Mouse (Mus musculus) CH12.LX (cell line): ENCODE measurements around the gene Cdc123.

ENCODE experiments used
- CTCF ChIP-seq, 2 experiments: IDR thresholded peaks in 1 of 2; conservative IDR thresholded peaks in 1 of 2; 2 replicates each; pipeline ENCODE4 v1.5.1; 2011 to 2012; ENCODE audit warnings: low read depth in 2 of 2, low read length in 2 of 2, improper control_type of control experiment in 1 of 2, inconsistent platforms in 1 of 2, mild to moderate bottlenecking in 1 of 2, moderate library complexity in 1 of 2
- EP300 ChIP-seq: IDR thresholded peaks from 2 replicates; pipeline ENCODE4 v1.6.1; 2011; ENCODE audit warnings: low read length, improper control_type of control experiment
- ETS1 ChIP-seq: conservative IDR thresholded peaks from 2 replicates; pipeline ENCODE4 v1.6.1; 2012; ENCODE audit warnings: low read depth, mild to moderate bottlenecking, inconsistent platforms, low read length, improper control_type of control experiment, moderate library complexity
- JUN ChIP-seq: IDR thresholded peaks from 2 replicates; pipeline ENCODE4 v1.6.1; 2011; ENCODE audit warnings: low read depth, mild to moderate bottlenecking, low read length, improper control_type of control experiment, moderate library complexity; ENCODE audit not compliant: insufficient read depth
- KAT2A ChIP-seq: IDR thresholded peaks from 2 replicates; pipeline ENCODE4 v1.6.1; 2012; ENCODE audit warnings: low read length, improper control_type of control experiment, inconsistent platforms; ENCODE audit not compliant: insufficient replicate concordance
- MAX ChIP-seq: IDR thresholded peaks from 2 replicates; pipeline ENCODE4 v1.6.1; 2011; ENCODE audit warnings: low read length, improper control_type of control experiment
- MXI1 ChIP-seq: IDR thresholded peaks from 2 replicates; pipeline ENCODE4 v1.6.1; 2011; ENCODE audit warnings: mild to moderate bottlenecking, low read depth, low read length, improper control_type of control experiment
- NELFE ChIP-seq: IDR thresholded peaks from 2 replicates; pipeline ENCODE4 v1.6.1; 2011; ENCODE audit warnings: low read depth, low read length, improper control_type of control experiment
- POLR2A ChIP-seq: IDR thresholded peaks from 2 replicates; pipeline ENCODE4 v1.6.1; 2011; ENCODE audit warnings: low read depth, mild to moderate bottlenecking, improper control_type of control experiment, low read length
- TCF12 ChIP-seq: IDR thresholded peaks from 2 replicates; pipeline ENCODE4 v1.6.1; 2014; ENCODE audit warnings: low read depth, mild to moderate bottlenecking, inconsistent platforms, low read length, improper control_type of control experiment
- UBTF ChIP-seq: IDR thresholded peaks from 2 replicates; pipeline ENCODE4 v1.6.1; 2012; ENCODE audit warnings: low read depth, mild to moderate bottlenecking, inconsistent platforms, low read length, improper control_type of control experiment, moderate library complexity

- TF ChIP-seq MXI1 (no peak), CTCF (conservative IDR thresholded peaks at IDR 0.05 in 1 of 2, IDR thresholded peaks at IDR 0.05 in 1 of 2; ENCODE audit: low read depth in 2 of 2, low read length in 2 of 2) (no peak), POLR2A (no peak), TCF12 (no peak), KAT2A (no peak), JUN (no peak), MAX (no peak), NELFE (no peak), ETS1 (no peak), UBTF (no peak), EP300 (no peak)
These were observed 43.9 kb upstream of the Cdc123 start for GRCm38 (mm10) chr2:5888865-5889264.
